Mouse (Mus musculus) heart, postnatal 10 days (tissue): ENCODE measurements around the gene Agfg1. TPM values are rescaled to one million over a fixed set of nuclear protein-coding genes. Genes with fewer than 3 reads are reported as not detected.
"Not testable (repeated sequence)": the region's sequence is repeated elsewhere in the genome, so short reads cannot be mapped to it uniquely, and the experiment has no call there.

Source experiments
- DNase-seq, 2 experiments: peaks; one replicate each; pipeline ENCODE4 v3.0.0; 2021
- intact Hi-C: fragments of 180-260 bp; cut with DNase I; formaldehyde crosslinking; loops from one replicate; pipeline ENCODE4 v1.15.1; 2025
- microRNA-seq, 2 experiments: library from miRNA; unstranded; fragments of <30 nt; microRNA quantifications; one replicate each; pipeline ENCODE4 v1.2.0; 2022
- total RNA-seq, 2 experiments: library from RNA; stranded (reverse); gene quantifications; 2 replicates each; pipeline ENCODE4 v1.2.3; 2021

Agfg1 gene
- total RNA-seq, 2 experiments from 2014 or later, result 39.9 to 43.2 TPM

DNA sequence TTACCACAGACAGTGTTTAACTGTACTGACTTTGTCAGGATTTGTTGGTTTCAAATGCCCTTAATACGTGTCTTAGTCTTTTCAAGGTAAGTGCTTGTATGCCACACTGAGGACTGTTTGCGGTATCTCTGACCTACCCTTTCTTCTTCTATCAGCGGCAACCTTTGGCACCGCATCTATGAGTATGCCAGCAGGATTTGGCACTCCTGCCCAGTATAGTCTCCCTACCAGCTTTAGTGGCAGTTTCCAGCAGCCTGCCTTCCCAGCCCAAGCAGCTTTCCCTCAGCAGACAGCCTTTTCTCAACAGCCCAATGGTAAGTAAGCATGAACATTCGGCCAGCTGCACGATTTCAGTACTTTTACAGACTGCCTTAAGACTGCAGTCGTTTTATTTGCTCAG, 54.0 kb downstream of the Agfg1 start:
- DNase-seq, result peak in 1 of 2 experiments; percentile 13
- intact Hi-C loops, result no loop called here

DNA sequence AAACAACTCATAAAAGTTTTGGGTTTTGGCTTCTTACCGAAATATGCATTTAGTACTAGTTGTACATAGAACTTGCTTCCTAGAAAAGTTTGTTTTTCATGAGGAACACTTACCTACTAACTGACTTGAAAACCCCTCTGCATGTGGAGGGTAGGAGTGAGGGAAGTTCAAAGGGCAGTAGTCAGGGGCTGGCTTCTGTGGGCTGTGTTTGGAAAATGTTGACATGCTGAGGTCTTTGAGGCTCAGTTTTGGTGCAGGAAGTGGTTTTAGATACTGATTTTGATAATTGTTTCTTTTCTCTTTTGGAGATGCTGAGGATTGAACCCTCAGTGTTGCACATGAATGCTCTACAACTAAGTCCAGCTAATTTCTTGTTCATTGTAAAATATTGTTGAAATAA, 61.3 kb downstream of the Agfg1 start:
- intact Hi-C loops, result no loop called here
- no peak for DNase-seq

GRCm38 (mm10) chr1:82901201-82901600, 61.9 kb downstream of the Agfg1 start:
- DNase-seq, result no peak
- intact Hi-C loops, result no loop called here

GRCm38 (mm10) chr1:82905886-82906285, 66.6 kb downstream of the Agfg1 start:
- DNase-seq, result no peak
- intact Hi-C loops, result no loop called here

DNA sequence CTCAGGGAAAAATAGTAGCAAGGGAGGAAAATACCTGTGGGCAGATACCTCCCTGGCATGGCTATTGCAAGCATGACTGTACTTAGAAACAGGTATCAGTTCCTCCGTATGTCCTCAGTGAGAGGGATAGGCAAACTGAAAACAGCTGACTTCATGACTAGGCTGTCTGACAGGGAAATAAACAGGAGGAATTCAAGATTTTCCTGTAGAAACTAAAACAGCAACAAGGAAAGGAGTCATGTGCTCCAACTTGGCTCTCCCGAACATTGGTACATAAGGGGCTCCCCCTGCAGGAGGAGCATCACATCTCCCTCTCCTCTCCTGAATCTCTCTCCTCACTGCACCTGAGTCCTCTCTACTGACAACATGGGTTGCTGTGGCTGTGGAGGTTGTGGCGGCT, 73.7 kb downstream of the Agfg1 start, which contains the start of gene A030005L19Rik:
A030005L19Rik (plus strand) TSS at position 301 of the 400 bp plus-strand sequence.
- DNase-seq, result no peak
- intact Hi-C loops, result no loop called here

DNA sequence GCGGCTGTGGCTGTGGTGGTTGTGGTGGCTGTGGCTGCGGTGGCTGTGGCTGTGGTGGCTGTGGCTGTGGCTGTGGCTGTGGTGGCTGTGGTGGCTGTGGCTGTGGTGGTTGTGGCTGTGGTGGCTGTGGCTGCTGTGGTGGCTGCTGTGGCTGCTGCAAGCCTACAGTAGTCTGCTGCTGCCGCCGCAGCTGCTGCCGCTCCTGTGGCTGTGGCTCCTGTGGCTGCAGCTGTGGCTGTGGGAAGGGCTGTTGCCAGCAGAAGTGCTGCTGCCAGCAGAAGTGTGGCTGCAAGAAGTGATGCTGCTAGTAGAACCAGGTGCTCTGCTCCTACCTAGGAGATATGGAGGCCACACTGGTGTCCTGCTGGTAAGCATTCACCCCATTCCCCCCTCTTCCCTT, 74.2 kb downstream of the Agfg1 start:
- intact Hi-C loops, DNase-seq: not testable (repeated sequence)

DNA sequence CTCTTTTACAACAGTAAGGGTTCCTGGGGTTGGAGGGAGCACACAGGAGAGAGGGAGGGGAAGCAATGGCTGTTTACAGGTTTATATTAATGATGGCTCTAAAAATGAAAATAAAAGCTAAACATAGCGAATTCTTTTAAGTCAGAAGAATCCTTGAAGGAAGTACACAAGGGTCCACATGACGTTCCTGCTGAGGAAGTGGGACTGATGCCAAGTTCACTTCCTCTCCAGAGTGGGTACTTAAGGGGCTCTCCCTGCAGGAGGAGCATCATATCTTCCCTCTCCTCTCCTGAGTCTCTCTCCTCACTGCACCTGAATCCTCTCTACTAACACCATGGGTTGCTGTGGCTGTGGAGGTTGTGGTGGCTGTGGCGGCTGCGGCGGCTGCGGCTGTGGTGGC, 85.4 kb downstream of the Agfg1 start, which contains the start of gene A030014E15Rik:
A030014E15Rik (plus strand) TSS at position 268 of the 400 bp plus-strand sequence.
- no peak for DNase-seq
- intact Hi-C loops, result no loop called here

GRCm38 (mm10) chr1:82930558-82930957, 91.3 kb downstream of the Agfg1 start:
- intact Hi-C loops, DNase-seq: not testable (repeated sequence)

- intact Hi-C loops, DNase-seq: not testable (repeated sequence)
Observed at GRCm38 (mm10) chr1:82931326-82931725, 92.0 kb downstream of the Agfg1 start, which contains the start of gene Gm6217. TSS of gene Gm6217 (minus strand) at chr1:82931399.

GRCm38 (mm10) chr1:82938666-82939065, 99.4 kb downstream of the Agfg1 start:
- DNase-seq, result no peak
- intact Hi-C loops, result no loop called here

DNA sequence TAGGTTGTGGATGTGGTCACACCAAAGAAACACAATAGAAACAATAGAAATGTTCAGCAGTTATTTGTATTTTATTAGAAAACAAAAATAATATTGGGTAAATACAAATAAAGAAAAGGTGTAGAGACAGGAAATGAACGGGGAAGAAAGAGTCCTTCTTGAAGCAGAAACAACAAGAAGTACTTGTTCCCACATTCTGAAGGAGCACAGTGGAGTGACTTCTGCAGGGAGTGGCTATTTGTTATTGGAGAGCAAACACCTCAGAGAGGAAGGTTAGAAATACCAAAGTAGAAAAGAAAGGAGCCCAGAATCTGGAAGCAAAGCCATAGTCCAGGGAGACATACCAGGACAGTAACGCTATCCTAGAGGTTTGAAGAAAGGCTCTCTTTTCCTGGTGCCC, 103.2 kb downstream of the Agfg1 start:
- DNase-seq, intact Hi-C loops: not testable (repeated sequence)

DNA sequence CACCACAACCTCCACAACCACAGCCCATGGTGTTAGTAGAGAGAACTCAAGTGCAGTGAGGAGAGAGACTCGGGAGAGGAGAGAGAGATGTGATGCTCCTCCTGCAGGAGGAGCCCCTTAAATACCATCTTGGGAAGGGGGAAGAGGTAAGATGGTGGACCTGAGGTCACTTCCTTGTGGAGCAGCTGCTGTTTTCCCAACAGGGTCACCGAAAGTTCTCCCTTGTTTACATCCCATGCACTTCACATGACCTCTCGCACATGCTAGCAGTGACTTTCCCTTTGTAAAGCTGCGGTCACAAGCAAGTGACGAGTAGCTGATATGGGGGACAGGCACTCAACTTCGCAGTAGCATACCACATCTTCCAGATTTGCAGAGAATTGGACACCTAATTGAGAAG, 104.0 kb downstream of the Agfg1 start, which contains the start of gene A030003K21Rik:
A030003K21Rik (minus strand) TSS at position 94 of the 400 bp plus-strand sequence.
- DNase-seq, intact Hi-C loops: not testable (repeated sequence)

DNA sequence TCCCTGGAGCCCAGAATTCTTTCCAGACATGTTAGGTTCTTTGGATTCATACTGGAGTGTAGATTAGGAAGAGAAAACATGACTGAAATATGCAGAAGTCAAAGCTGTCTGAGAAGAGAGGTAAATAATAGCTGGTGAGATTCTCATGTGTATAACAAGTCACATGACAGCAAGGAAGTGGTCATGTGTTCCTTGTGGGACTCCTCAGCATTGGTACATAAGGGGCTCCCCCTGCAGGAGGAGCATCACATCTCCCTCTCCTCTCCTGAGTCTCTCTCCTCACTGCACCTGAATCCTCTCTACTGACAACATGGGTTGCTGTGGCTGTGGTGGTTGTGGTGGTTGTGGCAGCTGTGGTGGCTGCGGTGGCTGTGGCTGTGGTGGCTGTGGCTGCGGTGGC, 106.7 kb downstream of the Agfg1 start:
- intact Hi-C loops, DNase-seq: not testable (repeated sequence)

DNA sequence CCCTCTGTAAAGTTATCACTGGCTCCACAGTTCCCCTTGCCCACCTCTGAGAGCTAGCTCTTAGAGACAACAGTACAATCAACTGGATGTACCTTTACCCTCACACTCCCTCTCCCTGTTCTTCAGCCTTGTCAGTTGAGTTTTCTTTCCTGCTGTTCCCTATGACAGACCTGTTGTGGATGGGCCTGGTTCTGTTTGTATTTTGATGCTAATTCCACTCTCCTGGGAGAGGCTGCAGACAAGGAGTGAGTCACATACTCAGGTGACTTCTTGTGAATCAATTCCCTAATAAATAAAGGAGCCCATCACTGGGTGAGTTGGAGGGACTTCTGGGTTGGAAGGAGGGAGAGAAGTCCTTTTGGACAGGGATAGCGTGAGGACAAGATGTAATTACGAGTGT, 109.3 kb downstream of the Agfg1 start:
- intact Hi-C loops, result no loop called here
- DNase-seq, result no peak

Small RNA genes within 50 kb of the gene (microRNA-seq; reads per million reads assigned to microRNA genes)
- gene Gm22396, result 0 to 0.24 reads per million in 2 experiments

Other genes starting within 250 kb of the Agfg1 start
- 100 to 1,000 TPM; 203 to 210 TPM for gene Mff, start 114.6 kb upstream of the Agfg1 start, total RNA-seq
- not detected for gene Tm4sf20, start 71.0 kb upstream of the Agfg1 start, total RNA-seq
- not detected for gene Gm47791, start 68.2 kb upstream of the Agfg1 start, total RNA-seq
- gene A030005L19Rik, start 73.8 kb downstream of the Agfg1 start, total RNA-seq, result under 1 TPM in 1 of 2 experiments, not detected in 1; 0.34 TPM
- gene A030014E15Rik, start 85.4 kb downstream of the Agfg1 start, total RNA-seq, result not detected
- gene Gm6217, start 91.9 kb downstream of the Agfg1 start, total RNA-seq, result not detected
- not detected for gene A030003K21Rik, start 103.9 kb downstream of the Agfg1 start, total RNA-seq
- gene Gm7544, start 116.5 kb downstream of the Agfg1 start, total RNA-seq, result not detected
- not detected for gene Gm47955, start 120.8 kb downstream of the Agfg1 start, total RNA-seq
- not detected for gene Gm47959, start 161.1 kb downstream of the Agfg1 start, total RNA-seq
- under 1 TPM; 0.62 to 0.72 TPM for gene Slc19a3, start 199.0 kb downstream of the Agfg1 start, total RNA-seq
- gene Krtap28-10, start 203.0 kb downstream of the Agfg1 start, total RNA-seq, result not detected
- not detected for gene Gm47969, start 205.4 kb downstream of the Agfg1 start, total RNA-seq
- gene A030005K14Rik, start 219.9 kb downstream of the Agfg1 start, total RNA-seq, result not detected
- gene Krtap28-13, start 221.4 kb downstream of the Agfg1 start, total RNA-seq, result not detected